Mouse (Mus musculus) gastrocnemius, adult 8-10 months (tissue): ENCODE data around the gene Kank3. TPM values are rescaled to one million over a fixed set of nuclear protein-coding genes. Genes with fewer than 3 reads are reported as not detected.
"Not testable (repeated sequence)": the region's sequence is repeated elsewhere in the genome, so short reads cannot be mapped to it uniquely, and the experiment has no call there.

ENCODE experiments used
- DNase-seq, 2 experiments: peaks; one replicate each; pipeline ENCODE4 v3.0.0; 2022; ENCODE audit warnings: low spot score in 2 of 2
- total RNA-seq, 4 experiments: library from RNA; stranded (reverse); gene quantifications; 2 replicates each; pipeline ENCODE4 v1.2.4; 2022

Gene Kank3
- total RNA-seq, 4 experiments from 2014 or later = 12.4 to 17.4 (median 14.8) TPM

DNA sequence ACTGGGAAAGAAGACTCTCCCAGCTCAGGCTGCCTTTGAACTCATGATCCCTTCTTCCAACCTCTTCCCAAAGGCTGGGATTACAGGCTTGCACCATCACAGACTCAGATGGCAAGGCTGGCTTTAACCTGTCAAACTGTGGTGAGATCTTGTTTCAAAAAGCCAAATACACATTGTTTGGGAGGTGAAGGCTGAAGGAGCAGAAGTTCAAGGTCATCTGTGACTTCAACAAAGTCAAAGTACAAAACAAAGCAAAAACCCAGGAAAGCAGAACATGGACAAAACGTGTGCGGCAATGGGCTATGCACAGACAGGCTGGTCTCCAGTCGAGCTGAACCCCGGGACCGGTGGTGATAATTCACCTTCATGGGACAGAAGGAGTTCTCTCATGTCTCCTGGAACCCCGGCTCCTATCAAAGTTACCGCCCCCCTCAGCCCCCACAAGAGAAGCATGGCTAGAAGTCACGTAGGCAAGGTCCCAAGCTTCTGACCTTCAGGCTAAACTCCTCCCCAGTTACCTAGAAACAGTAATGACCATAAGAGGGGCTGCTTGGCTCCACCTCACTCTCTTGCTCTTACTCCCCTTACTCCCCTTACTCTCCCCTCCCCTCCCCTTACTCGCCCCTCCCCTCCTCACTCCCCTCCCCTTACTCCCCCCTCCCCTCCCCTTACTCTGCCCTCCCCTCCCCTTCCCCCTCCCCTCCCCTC lies 3.0 kb upstream of the Kank3 start:
- no peak for DNase-seq

- DNase-seq = no peak
These were observed 2.1 kb upstream of the Kank3 start for GRCm38 (mm10) chr17:33808192-33808591.

DNA sequence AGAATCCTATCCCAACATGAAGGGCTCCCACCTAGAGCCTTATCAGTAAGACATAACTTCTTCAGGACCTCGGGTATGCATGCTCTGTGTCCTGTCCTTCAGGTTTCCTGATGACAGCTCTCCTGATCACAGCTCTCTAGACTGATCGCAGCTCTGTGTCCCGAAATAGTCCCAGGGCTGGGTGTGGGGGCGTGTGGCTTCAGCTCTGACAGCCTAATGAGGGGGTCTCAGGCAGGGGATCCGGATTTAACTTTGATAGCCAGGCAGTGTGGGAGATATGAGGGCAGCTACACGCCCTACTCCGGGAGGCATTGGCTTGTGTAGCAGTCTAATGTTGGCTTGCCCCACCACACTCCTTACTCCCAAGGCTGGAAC lies 810 bp downstream of the Kank3 start:
- DNase-seq = no peak

GRCm38 (mm10) chr17:33812475-33812874 lies 2.2 kb downstream of the Kank3 start:
- no peak for DNase-seq

GRCm38 (mm10) chr17:33812990-33813389 lies 2.7 kb downstream of the Kank3 start:
- no peak for DNase-seq

DNA sequence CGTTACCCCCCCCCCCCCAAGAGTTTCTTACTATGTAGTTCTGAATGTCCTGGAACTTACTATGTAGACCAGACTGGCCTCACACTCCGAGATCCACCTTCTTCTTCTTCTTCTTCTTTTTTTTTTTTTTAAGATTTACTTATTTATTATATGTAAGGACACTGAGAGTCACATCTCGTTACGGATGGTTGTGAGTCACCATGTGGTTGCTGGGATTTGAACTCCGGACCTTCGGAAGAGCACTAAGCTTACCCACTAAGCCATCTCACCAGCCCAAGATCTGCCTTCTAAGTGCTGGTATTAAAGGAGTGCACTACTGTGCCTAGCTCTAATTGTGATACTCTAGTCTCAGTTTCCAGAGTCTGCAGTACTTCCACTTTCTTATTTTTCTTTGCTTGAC lies 5.1 kb downstream of the Kank3 start:
- DNase-seq = no peak

GRCm38 (mm10) chr17:33816612-33817011 lies 6.3 kb downstream of the Kank3 start:
- no peak for DNase-seq

DNA sequence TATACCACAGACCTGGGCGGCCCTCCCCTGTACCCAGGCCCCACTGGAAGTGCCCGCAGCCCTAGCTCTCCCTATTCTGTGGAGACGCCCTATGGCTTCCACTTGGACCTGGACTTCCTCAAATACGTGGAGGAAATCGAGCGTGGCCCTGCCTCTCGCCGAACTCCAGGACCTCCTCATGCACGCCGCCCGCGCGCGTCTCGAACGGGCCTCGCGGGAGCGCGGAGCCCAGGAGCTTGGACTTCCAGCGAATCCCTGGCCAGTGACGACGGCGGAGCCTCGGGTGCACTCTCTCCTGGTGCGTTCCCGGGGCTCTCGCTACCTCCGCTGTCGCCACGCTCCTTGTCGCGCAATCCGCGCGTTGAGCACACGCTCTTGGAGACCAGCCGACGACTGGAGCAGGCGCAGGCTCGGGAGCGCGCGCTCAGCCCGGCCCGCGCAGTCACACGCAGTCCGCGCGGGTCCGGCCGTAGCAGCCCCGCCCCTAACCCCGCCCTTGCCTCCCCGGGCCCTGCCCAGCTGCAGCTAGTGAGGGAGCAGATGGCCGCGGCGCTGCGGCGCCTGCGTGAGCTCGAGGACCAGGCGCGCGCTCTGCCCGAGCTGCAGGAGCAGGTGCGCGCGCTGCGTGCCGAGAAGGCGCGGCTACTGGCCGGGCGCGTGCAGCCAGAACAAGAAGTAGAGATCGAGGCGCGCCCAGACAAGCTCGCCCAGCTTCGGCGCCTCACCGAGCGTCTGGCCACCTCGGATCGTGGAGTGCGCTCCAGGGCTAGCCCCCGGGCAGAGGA lies 7.1 kb downstream of the Kank3 start:
- DNase-seq = peak; percentile 79 to 89

GRCm38 (mm10) chr17:33817969-33818643 lies 7.8 kb downstream of the Kank3 start:
- no peak for DNase-seq

GRCm38 (mm10) chr17:33822436-33822959 lies 12.2 kb downstream of the Kank3 start:
- no peak for DNase-seq

DNA sequence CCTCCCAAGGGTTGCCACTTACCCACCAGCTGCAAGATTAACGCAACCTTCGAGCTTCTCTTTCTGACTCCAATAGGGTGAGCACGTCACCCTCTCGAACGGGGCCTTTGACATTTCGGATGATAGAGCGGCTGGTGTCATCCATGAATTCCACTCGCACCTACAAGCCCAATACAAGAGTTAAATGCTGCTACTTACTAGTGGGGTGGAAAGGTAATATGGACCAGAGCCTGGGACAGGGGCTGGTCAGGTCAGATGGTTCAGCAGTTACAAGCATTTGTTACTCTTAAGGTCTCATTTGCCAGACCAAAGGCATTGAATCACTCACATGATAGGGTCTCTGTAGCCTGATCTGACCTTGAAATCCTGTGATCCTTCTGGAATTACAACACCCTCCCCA lies 12.9 kb downstream of the Kank3 start:
- not testable (repeated sequence) for DNase-seq

DNA sequence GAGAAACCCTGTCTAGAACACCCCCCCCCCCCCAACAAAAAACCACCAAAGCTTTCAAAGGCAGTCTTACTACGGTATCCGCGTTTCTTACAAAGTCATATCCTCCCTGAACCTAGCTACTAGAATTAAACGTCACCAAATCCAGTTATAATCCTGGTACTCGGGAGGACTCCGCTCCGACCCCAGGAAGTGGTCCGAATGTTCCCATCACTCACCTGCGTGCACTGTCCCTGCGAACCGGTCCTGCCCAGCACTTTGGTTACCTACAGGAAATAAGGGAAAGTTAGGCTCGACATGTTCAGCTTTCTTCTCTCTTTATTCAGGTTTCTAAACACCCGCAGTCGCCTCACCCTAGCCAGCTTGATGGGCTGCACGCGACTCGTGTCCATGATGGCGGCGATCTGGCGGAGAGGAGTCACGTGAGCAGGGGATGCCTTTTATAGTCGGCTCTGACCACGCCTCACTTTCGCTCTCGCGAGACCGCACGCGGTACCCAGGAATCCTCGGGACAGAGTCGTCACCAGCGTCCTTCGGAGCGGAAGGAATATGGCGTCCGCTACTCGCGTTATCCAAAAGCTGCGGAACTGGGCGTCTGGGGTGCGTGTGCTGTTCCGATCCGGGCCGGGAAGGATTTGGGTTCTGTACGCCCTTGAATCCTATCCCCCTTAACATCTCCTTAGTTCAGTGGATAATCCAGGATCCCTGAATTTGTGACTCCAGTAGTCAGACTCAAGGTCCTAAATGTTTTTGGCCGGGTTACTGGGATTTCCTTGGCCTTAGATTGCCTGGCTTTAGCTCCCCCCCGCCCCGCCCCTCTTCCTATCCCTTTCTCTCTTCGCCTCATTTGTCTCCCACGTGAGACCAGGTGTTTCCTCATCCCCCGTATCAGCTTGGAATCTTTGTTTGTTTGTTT lies 14.0 kb downstream of the Kank3 start, which contains the start of the genes Rps28 and Ndufa7:
Gene Rps28, minus strand, starts transcription at position 479 of the 913 bp plus-strand sequence.
Gene Ndufa7, plus strand, starts transcription at position 489 of the 913 bp plus-strand sequence.
- DNase-seq = peak; percentile 95 to 97

DNA sequence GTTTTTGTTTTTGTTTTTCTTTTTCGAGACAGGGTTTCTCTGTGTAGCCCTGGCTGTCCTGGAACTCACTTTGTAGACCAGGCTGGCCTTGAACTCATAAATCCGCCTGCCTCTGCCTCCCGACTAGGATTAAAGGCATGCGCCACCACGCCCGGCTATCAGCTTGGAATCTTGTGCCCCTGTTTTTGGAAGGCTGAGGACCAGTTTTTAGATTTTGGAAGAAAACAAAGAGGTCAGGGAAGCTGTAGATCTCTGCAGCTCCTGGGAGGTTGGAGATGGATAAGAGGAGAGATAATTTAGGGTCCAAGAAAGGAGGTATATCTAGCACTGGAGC lies 14.6 kb downstream of the Kank3 start:
- not testable (repeated sequence) for DNase-seq

DNA sequence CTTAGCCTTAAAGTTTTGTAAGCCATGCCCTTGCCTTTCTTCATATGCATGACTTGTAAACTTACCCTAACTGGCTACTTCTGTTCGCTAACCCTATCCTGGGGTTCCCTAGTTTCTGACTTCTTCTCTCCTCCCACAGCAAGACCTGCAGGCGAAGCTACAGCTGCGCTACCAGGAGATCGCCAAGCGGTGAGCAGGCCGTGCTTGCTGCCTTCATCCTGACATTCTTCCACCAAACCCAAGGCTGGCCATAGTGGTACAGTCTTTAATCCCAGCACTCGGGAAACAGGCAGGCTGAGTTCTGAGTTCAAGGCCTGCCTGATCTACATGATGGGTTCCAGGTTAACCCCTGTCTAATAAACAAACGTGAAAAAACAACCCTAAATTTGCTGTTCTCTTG lies 15.1 kb downstream of the Kank3 start:
- DNase-seq = no peak

- DNase-seq = peak; percentile 37 to 50
These were observed 16.5 kb downstream of the Kank3 start for GRCm38 (mm10) chr17:33826850-33827249.

DNA sequence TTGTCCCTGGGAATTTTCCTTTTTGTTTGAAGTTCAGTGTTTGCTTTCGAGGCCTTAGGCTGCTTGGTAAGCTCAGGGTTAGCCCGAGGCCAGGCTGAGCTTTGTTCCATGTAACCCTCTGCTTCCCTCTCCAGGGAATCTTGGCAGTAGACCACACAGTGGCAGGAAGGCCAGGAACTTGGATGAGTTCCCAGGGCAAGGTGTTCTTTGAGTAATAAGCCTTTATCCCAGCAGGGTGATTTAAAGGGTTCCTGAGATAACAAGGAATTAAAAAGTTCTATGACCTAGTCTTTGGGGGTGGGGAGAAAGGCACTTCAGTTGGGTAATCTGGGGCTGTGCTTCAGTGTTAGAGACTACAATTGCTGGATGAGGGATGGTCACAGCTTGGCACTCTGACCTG lies 18.6 kb downstream of the Kank3 start:
- DNase-seq = no peak

- no peak for DNase-seq
These were observed 19.2 kb downstream of the Kank3 start for GRCm38 (mm10) chr17:33829561-33829960.

- peak; percentile 84 to 86 for DNase-seq
These were observed 32.9 kb downstream of the Kank3 start, which contains the start of gene Cd320 for GRCm38 (mm10) chr17:33842966-33843795. Gene Cd320 (plus strand): TSS chr17:33843091.

DNA sequence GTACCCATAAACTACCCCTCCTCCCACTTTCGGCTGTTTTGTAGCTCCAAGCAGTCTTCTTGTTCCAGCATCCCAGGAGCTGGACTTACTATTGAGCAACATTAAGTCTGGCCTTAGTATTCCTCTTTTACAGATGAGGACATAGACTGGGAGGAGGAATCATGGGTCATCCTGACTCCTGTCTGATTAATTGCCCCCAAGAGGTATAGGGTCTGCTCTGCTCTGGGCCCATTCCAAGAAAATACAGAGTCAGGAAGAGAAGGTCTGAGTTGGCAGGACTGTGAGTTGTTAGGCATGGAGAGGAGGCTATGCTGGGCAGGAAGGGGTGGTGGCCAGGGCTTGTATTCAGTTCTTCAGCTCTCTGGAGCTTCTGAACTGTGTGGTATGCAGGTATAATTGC lies 33.9 kb downstream of the Kank3 start:
- DNase-seq = no peak

GRCm38 (mm10) chr17:33848139-33848538 lies 37.8 kb downstream of the Kank3 start:
- no peak for DNase-seq
